10 mouse cellular contexts compared by ENCODE assay signal in the genomic region with DNA sequence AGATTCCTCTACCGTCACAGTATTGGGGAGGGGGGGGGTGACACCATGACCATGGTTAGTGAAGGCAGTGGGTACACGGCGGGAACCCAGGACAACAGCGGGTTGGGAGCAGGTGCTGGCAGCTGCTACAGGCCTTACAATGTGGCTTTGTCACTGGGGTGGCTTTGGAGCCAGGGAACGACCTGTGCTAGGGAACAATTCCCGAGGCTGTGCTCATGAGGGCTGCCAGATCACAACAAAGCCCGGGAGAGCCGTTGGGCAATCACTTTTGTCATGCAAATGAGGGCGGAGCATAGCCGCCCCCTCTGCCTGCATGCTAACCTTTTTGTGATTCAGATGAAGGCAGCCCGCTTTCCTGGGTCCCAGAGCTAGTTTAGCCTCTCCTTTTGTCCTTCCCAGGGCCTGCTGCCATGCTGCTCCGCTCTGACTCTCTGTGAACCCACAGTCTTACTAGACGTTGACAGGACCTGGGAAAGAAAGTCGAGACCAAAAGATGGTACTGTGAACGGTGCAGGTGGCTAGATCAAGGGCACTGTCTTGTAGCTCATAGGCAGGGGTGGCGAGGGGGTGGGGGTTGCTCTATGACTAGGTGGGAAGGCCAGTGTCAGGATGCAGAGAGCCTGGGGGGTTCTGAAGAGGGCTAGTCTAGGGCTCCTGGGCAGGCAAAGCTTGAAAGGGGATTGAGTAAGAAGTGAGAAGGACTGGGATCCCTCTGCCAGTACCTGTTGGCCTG. TPM values are rescaled to one million over a fixed set of nuclear protein-coding genes. Genes with fewer than 3 reads are reported as not detected.
DNase-seq lines count a peak whose midpoint lies in the region; ATAC-seq and TF ChIP-seq lines count a peak whose summit lies in the region.
"Had no signal": no experiment of that assay in that cellular context is flagged by ENCODE, and none has a peak within 500 bp of the region (broad histone marks: within the 10 kb centered on the region; RNA-seq: fewer than 3 reads in every experiment).

No protein-coding gene starts in this region.

- intact Hi-C loops in heart, postnatal 25 days (cut with DNase I), result no loop called here

- no peaks in the 10 kb centered on the region for H3K27me3 ChIP-seq in heart, embryonic 14.5 days (ENCODE audit: control insufficient read depth, insufficient read depth, low read length)
- no peaks in the 10 kb centered on the region for H3K27me3 ChIP-seq in hindbrain, embryonic 14.5 days (ENCODE audit: control insufficient read depth, insufficient read depth, low read length)
- H3K27me3 ChIP-seq in lung, embryonic 14.5 days (ENCODE audit: insufficient read depth, low read length), result no peaks in the 10 kb centered on the region
- no peaks in the 10 kb centered on the region for H3K27me3 ChIP-seq in intestine, postnatal 0 days (replicated peaks; ENCODE audit: control insufficient read depth, insufficient read depth, low read length)
- H3K27me3 ChIP-seq: Patski had no signal

- H3K27ac ChIP-seq in heart, embryonic 14.5 days (replicated peaks in 1 of 2; ENCODE audit: control insufficient read depth in 1 of 2, insufficient read depth in 1 of 2, low read depth in 2 of 2, low read length in 2 of 2), result no peak overlapping the region
- peak overlapping the region; percentile 84 for H3K27ac ChIP-seq in hindbrain, embryonic 14.5 days
- H3K27ac ChIP-seq in lung, embryonic 14.5 days (ENCODE audit: low read depth), result no peak overlapping the region
- no peak overlapping the region for H3K27ac ChIP-seq in intestine, postnatal 0 days (ENCODE audit: low read depth, low read length)
- H3K27ac ChIP-seq: kidney, postnatal 0 days had no signal

- ATAC-seq in heart, embryonic 14.5 days (ENCODE audit: insufficient number of reproducible peaks, insufficient read depth, low FRiP score, low read depth), result 0 out of 2 replicates have a peak, but pooled peaks have one; percentile 21
- ATAC-seq in hindbrain, embryonic 14.5 days (ENCODE audit: low FRiP score), result peak; percentile 89
- ATAC-seq in lung, embryonic 14.5 days (ENCODE audit: insufficient read depth), result peak; percentile 65; the same call in 1 of the 2 replicates
- ATAC-seq in intestine, postnatal 0 days, result no peak
- ATAC-seq: Patski had no signal

- no peak overlapping the region for H3K9ac ChIP-seq in heart, embryonic 14.5 days (ENCODE audit: low read length)
- no peak overlapping the region for H3K9ac ChIP-seq in hindbrain, embryonic 14.5 days
- H3K9ac ChIP-seq in lung, embryonic 14.5 days, result no peak overlapping the region
- no peak overlapping the region for H3K9ac ChIP-seq in intestine, postnatal 0 days (ENCODE audit: low read depth, low read length)

- no peak overlapping the region for H3K4me2 ChIP-seq in heart, embryonic 14.5 days (ENCODE audit: low read length)
- no peak overlapping the region for H3K4me2 ChIP-seq in hindbrain, embryonic 14.5 days (replicated peaks)
- no peak overlapping the region for H3K4me2 ChIP-seq in lung, embryonic 14.5 days
- H3K4me2 ChIP-seq in intestine, postnatal 0 days (replicated peaks; ENCODE audit: low read depth), result no peak overlapping the region

- TF ChIP-seq CTCF in lung, embryonic 14.5 days (IDR thresholded peaks at IDR 0.05; ENCODE audit: low read depth), result no peak
- TF ChIP-seq CTCF in intestine, postnatal 0 days (IDR thresholded peaks at IDR 0.05; ENCODE audit: low read depth), result no peak

- H3K36me3 ChIP-seq in heart, embryonic 14.5 days (ENCODE audit: control insufficient read depth, insufficient read depth, low read length), result no peaks in the 10 kb centered on the region
- H3K36me3 ChIP-seq in hindbrain, embryonic 14.5 days (replicated peaks; ENCODE audit: control insufficient read depth, insufficient read depth), result no peaks in the 10 kb centered on the region
- no peaks in the 10 kb centered on the region for H3K36me3 ChIP-seq in lung, embryonic 14.5 days (ENCODE audit: insufficient read depth)
- no peaks in the 10 kb centered on the region for H3K36me3 ChIP-seq in intestine, postnatal 0 days (ENCODE audit: control insufficient read depth, insufficient read depth)

- no peak for DNase-seq in heart, postnatal 25 days (ENCODE audit: low spot score)
- DNase-seq in embryo, embryonic 10.5 days (ENCODE audit: low spot score), result peak; percentile 90
- DNase-seq in hindbrain, embryonic 14.5 days (ENCODE audit: low spot score), result peak; percentile 66
- no peak for DNase-seq in lung, embryonic 14.5 days
- DNase-seq in right cerebral cortex, postnatal 36 days (ENCODE audit: low spot score in 2 of 2), result peak; percentile 65 to 73
- DNase-seq in natural killer cell, adult 2 months (ENCODE audit: low spot score in 2 of 2), result no peak

- peaks cover 8% of the 10 kb centered on the region in 2 experiments; a peak in 3 of 4 replicates for H3K4me1 ChIP-seq in heart, embryonic 14.5 days (ENCODE audit: control insufficient read depth in 2 of 2, insufficient read depth in 2 of 2, low read length in 2 of 2)
- H3K4me1 ChIP-seq in hindbrain, embryonic 14.5 days (replicated peaks; ENCODE audit: control insufficient read depth, insufficient read depth, low read length), result peaks cover 24% of the 10 kb centered on the region
- no peaks in the 10 kb centered on the region for H3K4me1 ChIP-seq in lung, embryonic 14.5 days (ENCODE audit: insufficient read depth)
- no peaks in the 10 kb centered on the region for H3K4me1 ChIP-seq in intestine, postnatal 0 days (replicated peaks; ENCODE audit: control insufficient read depth, insufficient read depth, low read length)

- 31% methylated on average over 16 of the region's 16 CpGs for WGBS in heart, embryonic 14.5 days
- 8% methylated on average over 16 of the region's 16 CpGs for WGBS in hindbrain, embryonic 14.5 days
- 26% methylated on average over 16 of the region's 16 CpGs for WGBS in lung, embryonic 14.5 days
- 41% methylated on average over 16 of the region's 16 CpGs for WGBS in intestine, postnatal 0 days

- no peaks in the 10 kb centered on the region for H3K9me3 ChIP-seq in heart, embryonic 14.5 days (ENCODE audit: control insufficient read depth, low read length)
- H3K9me3 ChIP-seq in hindbrain, embryonic 14.5 days (ENCODE audit: control insufficient read depth, low read length), result no peaks in the 10 kb centered on the region
- H3K9me3 ChIP-seq in lung, embryonic 14.5 days (ENCODE audit: low read depth, low read length), result no peaks in the 10 kb centered on the region
- H3K9me3 ChIP-seq in intestine, postnatal 0 days (ENCODE audit: control insufficient read depth), result no peaks in the 10 kb centered on the region

- no peak overlapping the region for H3K4me3 ChIP-seq in heart, embryonic 14.5 days (ENCODE audit: control insufficient read depth in 1 of 2, insufficient read depth in 1 of 2, low read depth in 1 of 2, low read length in 2 of 2)
- no peak overlapping the region for H3K4me3 ChIP-seq in hindbrain, embryonic 14.5 days (replicated peaks; ENCODE audit: low read length)
- no peak overlapping the region for H3K4me3 ChIP-seq in lung, embryonic 14.5 days (ENCODE audit: low read depth, low read length)
- H3K4me3 ChIP-seq in intestine, postnatal 0 days (ENCODE audit: low read depth, low read length), result no peak overlapping the region

RNA-seq across cellular contexts. Expression of gene Klf13, which starts 18.4 kb away (rescaled TPM):
- polyA plus RNA-seq in heart, embryonic 14.5 days (2014; fragmentation: Nextera tagmentation; extraction: Ambion mirVana), result 25.1 and 26.7 TPM in 2 replicates
- total RNA-seq in heart, postnatal 25 days (2021), result 10 to 100 TPM; 43.8 to 63.8 TPM
- polyA plus RNA-seq in hindbrain, embryonic 14.5 days (2014; fragmentation: Nextera tagmentation; extraction: Ambion mirVana), result 25.2 and 25.4 TPM in 2 replicates
- polyA plus RNA-seq in lung, embryonic 14.5 days (2014; fragmentation: Nextera tagmentation; extraction: Ambion mirVana), result 29.0 and 32.6 TPM in 2 replicates
- polyA plus RNA-seq in intestine, postnatal 0 days (2015; fragmentation: Nextera tagmentation; extraction: Ambion mirVana), result 19.3 and 24.5 TPM in 2 replicates

RNA-seq across cellular contexts. Expression of gene E030018B13Rik, which starts 40.5 kb away (rescaled TPM):
- not detected in 2 replicates for polyA plus RNA-seq in heart, embryonic 14.5 days (2014; fragmentation: Nextera tagmentation; extraction: Ambion mirVana)
- not detected for total RNA-seq in heart, postnatal 25 days (2021)
- not detected in 2 replicates for polyA plus RNA-seq in hindbrain, embryonic 14.5 days (2014; fragmentation: Nextera tagmentation; extraction: Ambion mirVana)
- 0.18 TPM in 1 of 2 replicates, not detected in the other for polyA plus RNA-seq in lung, embryonic 14.5 days (2014; fragmentation: Nextera tagmentation; extraction: Ambion mirVana)
- not detected in 2 replicates for polyA plus RNA-seq in intestine, postnatal 0 days (2015; fragmentation: Nextera tagmentation; extraction: Ambion mirVana)
- polyA plus RNA-seq: kidney, postnatal 0 days; Patski had no signal

Comparison
In these comparisons a context has a peak if more than half of its experiments do, and no peak if none do; other contexts are left out.
1. DNase-seq: peak in embryo, embryonic 10.5 days (single experiment), hindbrain, embryonic 14.5 days (single experiment) and right cerebral cortex, postnatal 36 days (2 of 2); none in heart, postnatal 25 days (single experiment), lung, embryonic 14.5 days (single experiment) and natural killer cell, adult 2 months (0 of 2).